Comparison of ENCODE assay signal across 8 mouse cellular contexts in the genomic region with DNA sequence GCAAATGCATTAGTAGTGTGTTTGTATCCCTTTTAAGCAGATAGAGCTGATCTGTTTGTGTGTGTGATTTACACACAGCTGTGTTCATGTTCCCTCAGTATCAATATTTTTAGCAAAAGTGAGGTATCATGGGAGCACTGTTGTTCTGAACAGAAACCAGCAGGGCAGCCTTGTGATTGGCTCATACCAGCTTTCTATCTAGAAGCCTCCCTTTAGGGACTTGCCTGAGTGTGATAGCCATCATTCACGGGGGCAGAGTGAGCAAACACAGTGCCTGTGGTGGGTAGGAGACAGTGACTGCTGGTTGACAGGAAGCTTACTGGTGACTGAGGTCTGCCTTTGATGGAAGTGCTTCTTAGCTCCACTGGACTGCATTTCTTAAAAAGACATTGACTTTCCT.
DNase-seq lines count a peak whose midpoint lies in the region; ATAC-seq lines count a peak whose summit lies in the region.
"Had no signal": no experiment of that assay in that cellular context is flagged by ENCODE, and none has a peak within 500 bp of the region (broad histone marks: within the 10 kb centered on the region; RNA-seq: fewer than 3 reads in every experiment).

No protein-coding gene starts in this region.

- no peaks in the 10 kb centered on the region for H3K27me3 ChIP-seq in midbrain, embryonic 12.5 days
- no peaks in the 10 kb centered on the region for H3K27me3 ChIP-seq in midbrain, embryonic 11.5 days (ENCODE audit: control insufficient read depth, insufficient read depth, low read length)
- no peaks in the 10 kb centered on the region for H3K27me3 ChIP-seq in embryonic facial prominence, embryonic 14.5 days (replicated peaks; ENCODE audit: control insufficient read depth, insufficient read depth, low read length)

- H3K4me1 ChIP-seq in midbrain, embryonic 12.5 days = peaks cover 26% of the 10 kb centered on the region
- H3K4me1 ChIP-seq in midbrain, embryonic 11.5 days (ENCODE audit: control insufficient read depth, insufficient read depth, low read length) = peaks cover 13% of the 10 kb centered on the region
- H3K4me1 ChIP-seq in embryonic facial prominence, embryonic 14.5 days (ENCODE audit: control insufficient read depth, insufficient read depth, low read length) = peaks cover 17% of the 10 kb centered on the region

- H3K4me3 ChIP-seq in midbrain, embryonic 12.5 days = no peak overlapping the region
- H3K4me3 ChIP-seq in midbrain, embryonic 11.5 days (ENCODE audit: low read depth, low read length) = no peak overlapping the region
- H3K4me3 ChIP-seq in embryonic facial prominence, embryonic 14.5 days (ENCODE audit: low read depth, low read length) = no peak overlapping the region

- 0 out of 2 replicates have a peak, but pooled peaks cover 9% of the 10 kb centered on the region for H3K36me3 ChIP-seq in midbrain, embryonic 12.5 days
- no peaks in the 10 kb centered on the region for H3K36me3 ChIP-seq in midbrain, embryonic 11.5 days (ENCODE audit: control insufficient read depth, insufficient read depth, low read length)
- H3K36me3 ChIP-seq in embryonic facial prominence, embryonic 14.5 days (ENCODE audit: control insufficient read depth, insufficient read depth, low read length) = peaks cover 12% of the 10 kb centered on the region; the same call in 1 of the 2 replicates

- no peak for ATAC-seq in midbrain, embryonic 12.5 days (ENCODE audit: low FRiP score, low read depth)
- no peak for ATAC-seq in midbrain, embryonic 11.5 days (ENCODE audit: low FRiP score)
- no peak for ATAC-seq in embryonic facial prominence, embryonic 14.5 days (ENCODE audit: low read depth)
- ATAC-seq in megakaryocyte progenitor cell, adult 5-6 weeks (replicated peaks; ENCODE audit: poor library complexity) = 0 out of 2 replicates have a peak, but pooled peaks have one; percentile 9

- H3K9me3 ChIP-seq in midbrain, embryonic 12.5 days = no peaks in the 10 kb centered on the region
- H3K9me3 ChIP-seq in midbrain, embryonic 11.5 days (ENCODE audit: control insufficient read depth, low read length) = no peaks in the 10 kb centered on the region
- no peaks in the 10 kb centered on the region for H3K9me3 ChIP-seq in embryonic facial prominence, embryonic 14.5 days (ENCODE audit: control insufficient read depth, low read length)

- no peak overlapping the region for H3K9ac ChIP-seq in midbrain, embryonic 12.5 days (replicated peaks)
- H3K9ac ChIP-seq in midbrain, embryonic 11.5 days (ENCODE audit: low read length) = no peak overlapping the region
- no peak overlapping the region for H3K9ac ChIP-seq in embryonic facial prominence, embryonic 14.5 days (ENCODE audit: low read depth, low read length)

- no peak overlapping the region for H3K4me2 ChIP-seq in midbrain, embryonic 12.5 days (replicated peaks)
- no peak overlapping the region for H3K4me2 ChIP-seq in midbrain, embryonic 11.5 days
- H3K4me2 ChIP-seq in embryonic facial prominence, embryonic 14.5 days (ENCODE audit: low read depth, low read length) = no peak overlapping the region

- no peak for DNase-seq in midbrain, embryonic 11.5 days (ENCODE audit: low spot score, missing footprints)
- DNase-seq in embryonic facial prominence, embryonic 14.5 days (ENCODE audit: low spot score) = no peak
- peak; percentile 56 for DNase-seq in thymus, postnatal 25 days
- DNase-seq in right cerebral cortex, adult 18-20 months = no peak
- DNase-seq in lung, postnatal 10 days = no peak
- DNase-seq: heart, adult 11 months had no signal

- WGBS in midbrain, embryonic 12.5 days = 69% methylated on average over 1 of the region's 1 CpGs
- WGBS in midbrain, embryonic 11.5 days = 67% methylated on average over 1 of the region's 1 CpGs
- 53% methylated on average over 1 of the region's 1 CpGs for WGBS in embryonic facial prominence, embryonic 14.5 days

- H3K27ac ChIP-seq in midbrain, embryonic 12.5 days (replicated peaks) = peak overlapping the region; percentile 85
- H3K27ac ChIP-seq in midbrain, embryonic 11.5 days (ENCODE audit: low read depth, low read length) = no peak overlapping the region
- H3K27ac ChIP-seq in embryonic facial prominence, embryonic 14.5 days (replicated peaks; ENCODE audit: low read depth, low read length) = 0 out of 2 replicates have a peak overlapping the region, but pooled peaks have one; percentile 79
